Mouse (Mus musculus) kidney, postnatal 0 days (tissue): ENCODE measurements around the gene Slc39a5. TPM values are rescaled to one million over a fixed set of nuclear protein-coding genes. Genes with fewer than 3 reads are reported as not detected.

ENCODE experiments used
- ATAC-seq: fragments of 200-750 bp; cut with Nextera tagmentation; replicated peaks from 2 replicates; pipeline ENCODE4 v1.8.0; 2017; ENCODE audit warnings: low read depth, moderate number of reproducible peaks, moderate TSS enrichment, moderate library complexity; ENCODE audit not compliant: low FRiP score
- DNase-seq: peaks from one replicate; pipeline ENCODE4 v3.0.0-alpha.2; 2016; ENCODE audit warnings: low spot score
- H3K27ac ChIP-seq: fragments of 300-500 bp; sonication (generic); 2 replicates; pipeline ENCODE4 v1.5.1; 2014; ENCODE audit warnings: mild to moderate bottlenecking
- H3K27me3 ChIP-seq: fragments of 300-500 bp; sonication (generic); 2 replicates; pipeline ENCODE4 v1.6.1; 2014; ENCODE audit warnings: low read length, mixed read lengths; ENCODE audit not compliant: insufficient read depth
- H3K36me3 ChIP-seq: fragments of 300-500 bp; sonication (generic); 2 replicates; pipeline ENCODE4 v1.6.1; 2014; ENCODE audit warnings: low read length, mixed read lengths; ENCODE audit not compliant: insufficient read depth
- H3K4me1 ChIP-seq: fragments of 300-500 bp; sonication (generic); replicated peaks from 2 replicates; pipeline ENCODE4 v1.6.1; 2014; ENCODE audit warnings: antibody characterized with exemption, low read length, mixed read lengths; ENCODE audit not compliant: insufficient read depth
- H3K4me2 ChIP-seq: fragments of 300-500 bp; sonication (generic); 2 replicates; pipeline ENCODE4 v1.6.1; 2014; ENCODE audit warnings: mild to moderate bottlenecking, low read length, moderate library complexity, mixed read lengths
- H3K4me3 ChIP-seq: fragments of 300-500 bp; sonication (generic); replicated peaks from 2 replicates; pipeline ENCODE4 v1.5.1; 2014; ENCODE audit warnings: low read depth, low read length
- H3K9ac ChIP-seq: fragments of 300-500 bp; sonication (generic); 2 replicates; pipeline ENCODE4 v1.6.1; 2014; ENCODE audit warnings: low read depth, low read length
- H3K9me3 ChIP-seq: fragments of 300-500 bp; sonication (generic); replicated peaks from 2 replicates; pipeline ENCODE4 v1.6.1; 2016; ENCODE audit warnings: low read length, inconsistent platforms, mixed read lengths
- CTCF ChIP-seq: IDR thresholded peaks from 2 replicates; pipeline ENCODE4 v1.5.1; 2016; ENCODE audit warnings: antibody characterized with exemption, low read depth, mild to moderate bottlenecking, moderate library complexity
- WGBS: fragments of 180-500 bp; shearing (Covaris S2); extraction: QIAGEN DNeasy Blood & Tissue Kit; methylation state at CpG from one replicate; pipeline ENCODE4 v1.1.7; 2014; 5-methylcytosine and 5-hydroxymethylcytosine counted together
- polyA plus RNA-seq: library from polyadenylated mRNA; unstranded; fragments of >200 nt; fragmentation: Nextera tagmentation; extraction: Ambion mirVana; gene quantifications from 2 replicates; pipeline ENCODE4 v1.2.1, GENCODE M21; 2015

The Slc39a5 gene
- polyA plus RNA-seq, 1 experiment from 2014 or later = 56.0 TPM

DNA sequence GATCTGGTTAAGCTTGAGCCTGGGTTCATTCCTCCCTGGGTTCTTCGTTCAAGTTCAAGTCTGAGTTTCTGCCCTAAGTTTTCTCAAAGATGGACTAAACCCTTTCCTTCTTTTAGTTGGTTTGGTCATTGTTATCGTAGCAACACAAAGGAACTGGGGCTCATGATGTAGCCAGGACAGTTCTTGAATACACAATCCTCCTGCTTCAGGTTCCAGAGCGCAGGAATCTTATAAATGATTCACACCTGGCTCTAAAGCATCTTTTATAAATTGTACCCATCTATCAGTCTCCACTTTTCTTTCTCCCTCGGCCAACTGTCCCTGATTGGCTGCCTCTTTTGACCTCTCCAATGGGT is 25.0 kb downstream of the Slc39a5 start:
- Histone ChIP-seq H3K36me3 (peaks cover 21% of the 10 kb centered on the region), H3K4me2 (peak overlapping the region; percentile 84), H3K9me3 (no peaks in the 10 kb centered on the region), H3K27me3 (no peaks in the 10 kb centered on the region), H3K27ac (peak overlapping the region; percentile 95), H3K4me1 (peaks cover 6% of the 10 kb centered on the region; the same call in 1 of the 2 replicates), H3K4me3 (peak overlapping the region; percentile 95), H3K9ac (peak overlapping the region; percentile 98)
- no peak for TF ChIP-seq CTCF
- ATAC-seq = no peak
- WGBS = 39% methylated on average over 4 of the region's 4 CpGs
- no peak for DNase-seq

DNA sequence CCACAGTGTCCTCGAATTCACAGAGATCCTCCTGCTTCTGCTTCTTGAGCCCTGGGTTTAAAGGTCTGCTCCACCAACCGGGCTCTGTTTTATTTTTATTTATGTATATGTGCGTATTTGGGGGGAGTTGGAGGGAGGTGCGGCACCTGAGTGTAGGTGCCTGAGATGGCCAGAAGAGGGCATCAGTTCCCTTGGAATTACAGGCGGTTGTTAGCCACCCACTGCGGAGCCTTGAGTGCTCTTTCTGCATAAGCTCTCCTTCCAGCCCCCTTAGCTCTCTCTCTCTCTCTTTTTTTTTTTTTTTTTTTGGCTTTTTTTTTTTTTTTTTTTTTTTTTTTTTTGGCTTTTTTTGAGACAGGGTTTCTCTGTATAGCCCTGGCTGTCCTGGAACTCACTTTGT is 26.6 kb downstream of the Slc39a5 start:
- Histone ChIP-seq H3K36me3 (peaks cover 6% of the 10 kb centered on the region), H3K4me2 (no peak overlapping the region), H3K4me1 (peaks cover 6% of the 10 kb centered on the region; the same call in 1 of the 2 replicates), H3K9ac (no peak overlapping the region), H3K27me3 (no peaks in the 10 kb centered on the region), H3K4me3 (no peak overlapping the region), H3K27ac (no peak overlapping the region), H3K9me3 (no peaks in the 10 kb centered on the region)
- ATAC-seq (no peak), DNase-seq (peak; percentile 11)
- TF ChIP-seq CTCF = peak; percentile 42; the same call in 1 of the 2 replicates
- WGBS = 85% methylated on average over 6 of the region's 6 CpGs

DNA sequence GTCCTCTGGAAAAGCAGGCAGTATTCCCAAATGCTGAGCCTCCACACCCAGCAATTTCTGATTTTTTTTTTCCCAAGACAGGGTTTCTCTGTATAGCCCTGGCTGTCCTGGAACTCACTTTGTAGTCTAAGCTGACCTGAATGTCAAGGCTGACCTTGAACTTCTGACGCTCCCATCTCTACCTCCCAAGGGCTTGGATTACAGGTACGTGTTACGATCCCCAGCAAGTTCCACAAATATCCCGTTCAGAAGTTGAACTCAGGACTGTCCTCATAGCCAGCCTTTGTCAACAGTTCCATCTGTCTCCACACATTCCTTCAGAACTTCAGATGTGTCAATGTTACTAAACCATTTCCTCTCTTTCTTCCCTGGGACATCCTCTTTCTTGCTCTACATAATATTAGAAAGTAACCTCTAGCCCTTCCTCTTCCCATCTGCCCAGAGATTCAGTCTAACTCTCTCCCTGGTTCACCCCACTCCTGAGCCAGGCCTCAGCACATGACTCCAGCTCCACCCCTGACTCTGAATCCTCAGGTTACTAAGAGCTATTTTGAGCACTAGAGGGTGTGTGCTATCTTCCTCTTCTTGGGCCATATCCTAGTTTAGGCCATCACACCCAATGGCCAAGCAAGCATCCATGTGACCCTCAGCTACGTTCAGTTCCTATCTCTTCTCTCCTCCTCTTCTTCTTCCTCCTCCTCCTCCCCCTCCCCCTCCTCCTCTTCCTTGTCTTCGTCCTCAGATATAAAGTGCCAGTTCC is 27.9 kb downstream of the Slc39a5 start:
- H3K27ac ChIP-seq = no peak overlapping the region

DNA sequence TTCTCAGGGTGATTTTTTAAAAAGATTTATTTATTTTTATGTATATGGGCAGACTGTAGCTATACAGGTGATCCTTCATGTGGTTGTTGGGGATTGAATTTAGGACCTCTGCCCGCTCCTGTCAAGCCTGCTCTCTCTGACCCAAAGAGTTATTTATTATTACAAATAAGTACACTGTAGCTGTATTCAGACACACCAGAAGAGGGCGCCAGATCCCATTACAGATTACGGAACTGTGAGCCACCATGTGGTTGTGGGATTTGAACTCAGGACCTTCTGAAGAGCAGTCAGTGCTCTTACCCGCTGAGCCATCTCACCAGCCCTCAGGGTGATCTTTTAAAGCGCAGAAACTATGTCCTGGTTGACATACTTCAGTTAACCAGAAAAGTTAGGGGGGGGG is 28.9 kb downstream of the Slc39a5 start:
- ATAC-seq = no peak
- Histone ChIP-seq H3K27me3 (no peaks in the 10 kb centered on the region), H3K27ac (no peak overlapping the region), H3K9me3 (no peaks in the 10 kb centered on the region), H3K4me2 (no peak overlapping the region), H3K36me3 (no peaks in the 10 kb centered on the region), H3K4me1 (0 out of 2 replicates have a peak, but pooled peaks cover 7% of the 10 kb centered on the region), H3K4me3 (no peak overlapping the region), H3K9ac (no peak overlapping the region)
- peak; percentile 42 for TF ChIP-seq CTCF
- DNase-seq = no peak
- WGBS = 82% methylated on average over 5 of the region's 5 CpGs

More for the DNA sequence above, 27.9 kb downstream of the Slc39a5 start:
- no peak overlapping the region for H3K9ac ChIP-seq
- DNase-seq (peak; percentile 16), ATAC-seq (no peak)
- TF ChIP-seq CTCF = no peak
- H3K9me3 ChIP-seq = no peaks in the 10 kb centered on the region
- 56% methylated on average over 6 of the region's 6 CpGs for WGBS
- 0 out of 2 replicates have a peak, but pooled peaks cover under 1% of the 10 kb centered on the region for H3K4me1 ChIP-seq
- H3K4me3 ChIP-seq = no peak overlapping the region
- H3K4me2 ChIP-seq = no peak overlapping the region
- no peaks in the 10 kb centered on the region for H3K36me3 ChIP-seq
- H3K27me3 ChIP-seq = no peaks in the 10 kb centered on the region

DNA sequence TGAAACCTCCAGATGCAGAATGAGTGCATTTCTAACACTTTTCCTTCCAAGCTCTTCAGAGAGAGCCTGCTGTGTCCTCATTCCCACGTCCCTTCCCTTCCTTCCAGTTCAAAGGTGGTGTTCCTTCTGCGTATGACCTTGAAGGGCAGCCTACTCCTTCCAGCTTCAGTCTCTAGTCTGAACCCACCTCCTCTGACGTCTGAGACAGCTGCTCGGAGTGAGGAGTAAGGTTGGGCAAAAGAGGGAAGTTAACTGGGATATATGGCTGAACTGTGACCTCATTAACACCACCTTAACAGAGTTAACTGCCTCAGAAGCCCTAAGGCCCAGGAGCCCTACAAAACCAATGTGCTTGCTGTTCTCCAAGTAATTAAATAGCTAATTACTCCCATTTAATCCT is 30.4 kb downstream of the Slc39a5 start:
- H3K9me3 ChIP-seq = no peaks in the 10 kb centered on the region
- TF ChIP-seq CTCF = no peak
- 40% methylated on average over 4 of the region's 4 CpGs for WGBS
- H3K4me2 ChIP-seq = no peak overlapping the region
- H3K9ac ChIP-seq = no peak overlapping the region
- H3K4me3 ChIP-seq = no peak overlapping the region
- H3K27me3 ChIP-seq = no peaks in the 10 kb centered on the region
- DNase-seq (peak; percentile 7), ATAC-seq (no peak)
- H3K4me1 ChIP-seq = 0 out of 2 replicates have a peak, but pooled peaks cover 7% of the 10 kb centered on the region
- H3K27ac ChIP-seq = no peak overlapping the region
- H3K36me3 ChIP-seq = no peaks in the 10 kb centered on the region

DNA sequence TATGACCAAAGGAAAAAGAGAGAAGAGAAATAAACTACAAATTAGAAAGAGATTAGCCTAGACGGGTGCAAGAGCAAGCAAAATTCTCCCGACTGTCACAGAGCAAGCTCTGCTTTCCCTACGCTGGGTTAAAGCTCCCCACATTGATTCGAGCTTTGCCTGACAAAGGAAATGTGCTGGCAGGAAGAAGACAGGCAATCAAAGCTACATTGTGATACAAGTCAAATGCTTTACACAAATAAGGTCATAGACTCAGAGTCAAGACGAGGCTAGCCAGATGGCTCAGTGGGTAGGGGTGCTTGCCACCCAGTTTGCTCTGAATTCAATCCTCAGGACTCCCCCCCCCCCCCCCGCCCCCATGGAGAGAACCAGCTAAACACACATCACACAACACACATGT is 31.0 kb downstream of the Slc39a5 start:
- Histone ChIP-seq H3K4me1 (0 out of 2 replicates have a peak, but pooled peaks cover 7% of the 10 kb centered on the region), H3K27ac (no peak overlapping the region), H3K27me3 (no peaks in the 10 kb centered on the region), H3K36me3 (0 out of 2 replicates have a peak, but pooled peaks cover 3% of the 10 kb centered on the region), H3K9me3 (no peaks in the 10 kb centered on the region), H3K9ac (no peak overlapping the region), H3K4me3 (no peak overlapping the region), H3K4me2 (no peak overlapping the region)
- no peak for TF ChIP-seq CTCF
- DNase-seq (no peak), ATAC-seq (no peak)
- WGBS = 65% methylated on average over 6 of the region's 6 CpGs
